Mouse (Mus musculus): Measurements from ENCODE around the gene Mmp8.

The Mmp8 gene

GRCm38 (mm10) chr9:7593272-7593812, 35.1 kb downstream of the Mmp8 start:
- DNase-seq (ENCODE audit: extremely low read depth, low read depth): no peak

- peak; percentile 64 for DNase-seq (ENCODE audit: extremely low read depth, low read depth)
Measured at GRCm38 (mm10) chr9:7594816-7595540, 36.7 kb downstream of the Mmp8 start.

- peak; percentile 44 for DNase-seq (ENCODE audit: extremely low read depth, low read depth)
Measured at GRCm38 (mm10) chr9:7602982-7603742, 44.9 kb downstream of the Mmp8 start.

GRCm38 (mm10) chr9:7604005-7604404, 45.7 kb downstream of the Mmp8 start:
- DNase-seq (ENCODE audit: extremely low read depth, low read depth): no peak

- DNase-seq (ENCODE audit: extremely low read depth, low read depth): no peak
Measured at GRCm38 (mm10) chr9:7605638-7606037, 47.4 kb downstream of the Mmp8 start.

All from MEL-GATA-1-ER (cell line).